Mouse (Mus musculus) MEL (cell line): ENCODE data around the gene Tekt2. TPM values are rescaled to one million over a fixed set of nuclear protein-coding genes. Genes with fewer than 3 reads are reported as not detected.

Experiments used
- DNase-seq: peaks from one replicate; pipeline ENCODE4 v3.0.0; 2011; ENCODE audit warnings: low read depth, low spot score
- H3K27ac ChIP-seq: 2 replicates; pipeline ENCODE4 v1.5.1; 2012; ENCODE audit warnings: low read depth, mild to moderate bottlenecking, control low read depth, low read length, moderate library complexity; ENCODE audit not compliant: control insufficient read depth
- H3K27me3 ChIP-seq, 2 experiments: fragments of 150-350 bp in 1 of 2; sonication (generic) in 1 of 2; 2 replicates each; pipeline ENCODE4 v1.6.1; 2012; ENCODE audit warnings: low read length in 2 of 2, mild to moderate bottlenecking in 2 of 2, improper control_type of control experiment in 1 of 2, moderate library complexity in 1 of 2; ENCODE audit not compliant: insufficient read depth in 2 of 2, control insufficient read depth in 1 of 2
- H3K36me3 ChIP-seq, 2 experiments: 2 replicates each; pipeline ENCODE4 v1.6.1; 2012 to 2014; ENCODE audit warnings: low read length in 2 of 2, improper control_type of control experiment in 1 of 2, inconsistent platforms in 1 of 2, mild to moderate bottlenecking in 1 of 2; ENCODE audit not compliant: insufficient read depth in 2 of 2, control insufficient read depth in 1 of 2
- H3K4me1 ChIP-seq, 2 experiments: fragments of 150-350 bp in 1 of 2; sonication (generic) in 1 of 2; 2 replicates each; pipeline ENCODE4 v1.6.1; 2012; ENCODE audit warnings: low read length in 2 of 2, improper control_type of control experiment in 1 of 2, mild to moderate bottlenecking in 1 of 2; ENCODE audit not compliant: insufficient read depth in 2 of 2, control insufficient read depth in 1 of 2
- H3K4me3 ChIP-seq, 2 experiments: fragments of 150-350 bp in 1 of 2; sonication (generic) in 1 of 2; 2 replicates each; pipeline ENCODE4 v1.5.1; 2012; ENCODE audit warnings: low read depth in 2 of 2, low read length in 2 of 2, mild to moderate bottlenecking in 2 of 2, moderate library complexity in 2 of 2, control low read depth in 1 of 2, improper control_type of control experiment in 1 of 2; ENCODE audit not compliant: control insufficient read depth in 1 of 2, insufficient read depth in 1 of 2
- H3K79me2 ChIP-seq: 2 replicates; pipeline ENCODE4 v1.6.1; 2012; ENCODE audit warnings: mild to moderate bottlenecking, low read length, moderate library complexity; ENCODE audit not compliant: control insufficient read depth, poor library complexity, insufficient read depth
- H3K9ac ChIP-seq: 2 replicates; pipeline ENCODE4 v1.6.1; 2012; ENCODE audit warnings: low read depth, mild to moderate bottlenecking, control low read depth, low read length, moderate library complexity; ENCODE audit not compliant: control insufficient read depth, poor library complexity, severe bottlenecking
- H3K9me3 ChIP-seq: fragments of 150-350 bp; sonication (generic); replicated peaks from 2 replicates; pipeline ENCODE4 v1.6.1; 2012; ENCODE audit warnings: mild to moderate bottlenecking, low read length, improper control_type of control experiment, moderate library complexity; ENCODE audit not compliant: insufficient read depth
- BHLHE40 ChIP-seq: IDR thresholded peaks from 2 replicates; pipeline ENCODE4 v1.6.1; 2012; ENCODE audit warnings: low read depth, mild to moderate bottlenecking, inconsistent platforms, low read length, improper control_type of control experiment, borderline replicate concordance
- CTCF ChIP-seq, 3 experiments: IDR thresholded peaks in 2 of 3; conservative IDR thresholded peaks in 1 of 3; 2 replicates each; pipeline ENCODE4 v1.5.1; 2011 to 2012; ENCODE audit warnings: low read length in 3 of 3, low read depth in 2 of 3, mild to moderate bottlenecking in 2 of 3, improper control_type of control experiment in 1 of 3, inconsistent platforms in 1 of 3, mixed read lengths in 1 of 3, moderate library complexity in 1 of 3; ENCODE audit not compliant: control insufficient read depth in 1 of 3, insufficient read depth in 1 of 3, poor library complexity in 1 of 3, severe bottlenecking in 1 of 3
- EP300 ChIP-seq, 2 experiments: IDR thresholded peaks; 2 replicates each; pipeline ENCODE4 v1.6.1; 2011; ENCODE audit warnings: improper control_type of control experiment in 2 of 2, low read length in 2 of 2, low read depth in 1 of 2, mild to moderate bottlenecking in 1 of 2
- HCFC1 ChIP-seq: IDR thresholded peaks from 2 replicates; pipeline ENCODE4 v1.6.1; 2012; ENCODE audit warnings: low read depth, mild to moderate bottlenecking, inconsistent platforms, low read length, improper control_type of control experiment, moderate library complexity
- MAX ChIP-seq: IDR thresholded peaks from 2 replicates; pipeline ENCODE4 v1.6.1; 2011; ENCODE audit warnings: low read length, improper control_type of control experiment
- MAZ ChIP-seq: IDR thresholded peaks from 2 replicates; pipeline ENCODE4 v1.6.1; 2012; ENCODE audit warnings: low read depth, mild to moderate bottlenecking, inconsistent platforms, low read length, improper control_type of control experiment
- MXI1 ChIP-seq: IDR thresholded peaks from 2 replicates; pipeline ENCODE4 v1.6.1; 2011; ENCODE audit warnings: mild to moderate bottlenecking, low read depth, low read length, improper control_type of control experiment
- MYB ChIP-seq: IDR thresholded peaks from 2 replicates; pipeline ENCODE4 v1.6.1; 2011; ENCODE audit warnings: mild to moderate bottlenecking, low read depth, low read length, improper control_type of control experiment
- NRF1 ChIP-seq: IDR thresholded peaks from 2 replicates; pipeline ENCODE4 v1.6.1; 2014; ENCODE audit warnings: low read depth, mild to moderate bottlenecking, inconsistent platforms, low read length, improper control_type of control experiment, moderate library complexity; ENCODE audit not compliant: poor library complexity, insufficient read depth, severe bottlenecking
- POLR2A ChIP-seq, 2 experiments: IDR thresholded peaks; 2 replicates each; pipeline ENCODE4 v1.6.1; 2011 to 2012; ENCODE audit warnings: low read length in 2 of 2, mild to moderate bottlenecking in 2 of 2, control low read depth in 1 of 2, improper control_type of control experiment in 1 of 2, low read depth in 1 of 2, moderate library complexity in 1 of 2; ENCODE audit not compliant: control insufficient read depth in 1 of 2, insufficient read depth in 1 of 2, poor library complexity in 1 of 2
- RAD21 ChIP-seq: IDR thresholded peaks from 2 replicates; pipeline ENCODE4 v1.6.1; 2011; ENCODE audit warnings: mild to moderate bottlenecking, low read depth, low read length, improper control_type of control experiment
- RCOR1 ChIP-seq: IDR thresholded peaks from 2 replicates; pipeline ENCODE4 v1.6.1; 2012; ENCODE audit warnings: low read depth, mild to moderate bottlenecking, inconsistent platforms, low read length, improper control_type of control experiment
- SMC3 ChIP-seq: IDR thresholded peaks from 2 replicates; pipeline ENCODE4 v1.6.1; 2011; ENCODE audit warnings: low read depth, low read length, improper control_type of control experiment
- USF1 ChIP-seq: IDR thresholded peaks from 2 replicates; pipeline ENCODE4 v1.6.1; 2014; ENCODE audit warnings: low read depth, mild to moderate bottlenecking, inconsistent platforms, low read length, improper control_type of control experiment, moderate library complexity
- ZKSCAN1 ChIP-seq: IDR thresholded peaks from 2 replicates; pipeline ENCODE4 v1.6.1; 2012; ENCODE audit warnings: low read depth, mild to moderate bottlenecking, inconsistent platforms, low read length, improper control_type of control experiment, moderate library complexity
- ZNF384 ChIP-seq: IDR thresholded peaks from 2 replicates; pipeline ENCODE4 v1.6.1; 2012; ENCODE audit warnings: low read depth, mild to moderate bottlenecking, inconsistent platforms, low read length, improper control_type of control experiment
- polyA plus RNA-seq, 2 experiments: library from polyadenylated mRNA; stranded (reverse) in 1 of 2; unstranded in 1 of 2; fragments of >175 nt in 1 of 2; fragments of >200 nt in 1 of 2; gene quantifications; 2 replicates each; pipeline versions ENCODE4 v1.2.1 to v1.2.4; 2012; ENCODE audit warnings: low replicate concordance in 2 of 2, low read depth in 1 of 2; ENCODE audit not compliant: insufficient read length in 2 of 2, insufficient read depth in 1 of 2, missing spikeins in 1 of 2
- total RNA-seq: library from RNA; depleted of rRNA; stranded (reverse); fragments of 300-350 nt; gene quantifications from 2 replicates; pipeline ENCODE4 v1.2.3, GENCODE M21; 2012

The Tekt2 gene
- total and polyA plus RNA-seq, 3 experiments = 0.25 TPM; not detected in 2

- Histone ChIP-seq H3K9me3 (no peaks in the 10 kb centered on the region), H3K36me3 (peaks cover 0 to 5% of the 10 kb centered on the region in 2 experiments; a peak in 2 of 4 replicates), H3K9ac (no peak overlapping the region), H3K4me3 (no peak overlapping the region), H3K27ac (no peak overlapping the region), H3K79me2 (no peaks in the 10 kb centered on the region), H3K4me1 (no peaks in the 10 kb centered on the region), H3K27me3 (no peaks in the 10 kb centered on the region)
- TF ChIP-seq MAX = no peak
- no peak for TF ChIP-seq ZKSCAN1
- TF ChIP-seq POLR2A (IDR thresholded peaks at IDR 0.05; ENCODE audit: control insufficient read depth in 1 of 2, insufficient read depth in 1 of 2, low read depth in 1 of 2, low read length in 2 of 2, poor library complexity in 1 of 2) = no peak
- no peak for TF ChIP-seq RCOR1
- no peak for TF ChIP-seq ZNF384
- TF ChIP-seq EP300 (IDR thresholded peaks at IDR 0.05; ENCODE audit: low read depth in 1 of 2, low read length in 2 of 2) = no peak
- TF ChIP-seq USF1 = no peak
- DNase-seq = no peak
Measured at GRCm38 (mm10) chr4:126360069-126360468, 34.6 kb upstream of the Tekt2 start.

DNA sequence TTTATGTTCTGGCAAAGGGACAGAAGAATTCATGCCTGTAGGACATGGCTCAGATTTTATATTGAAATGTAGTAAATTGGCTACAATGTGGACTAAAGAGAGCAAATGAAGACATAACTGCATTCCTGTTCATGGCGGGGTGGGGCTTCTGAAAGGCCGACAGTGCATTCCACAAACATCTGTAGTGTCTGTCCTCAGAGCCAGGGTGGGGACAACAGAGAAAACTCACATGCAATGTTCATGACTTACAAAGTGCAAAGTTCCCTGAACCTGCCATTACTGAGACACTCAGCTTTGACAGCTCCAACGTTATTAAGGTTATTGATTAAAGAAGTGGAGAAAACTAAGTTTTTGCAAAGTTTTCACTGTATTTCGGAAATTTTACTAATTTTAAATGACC lies 18.0 kb upstream of the Tekt2 start:
- peaks cover 2 to 4% of the 10 kb centered on the region in 2 experiments; a peak in 1 of 4 replicates for H3K36me3 ChIP-seq

GRCm38 (mm10) chr4:126339461-126339860 lies 14.0 kb upstream of the Tekt2 start:
- DNase-seq = peak; percentile 32
- Histone ChIP-seq H3K4me1 (no peaks in the 10 kb centered on the region), H3K27ac (no peak overlapping the region), H3K36me3 (peaks cover 0 to 4% of the 10 kb centered on the region in 2 experiments; a peak in 1 of 4 replicates), H3K79me2 (no peaks in the 10 kb centered on the region), H3K9ac (no peak overlapping the region), H3K4me3 (no peak overlapping the region), H3K9me3 (no peaks in the 10 kb centered on the region), H3K27me3 (no peaks in the 10 kb centered on the region)
- TF ChIP-seq SMC3 = no peak
- TF ChIP-seq MYB = no peak

More for the DNA sequence above, 18.0 kb upstream of the Tekt2 start:
- H3K4me3 ChIP-seq = no peak overlapping the region
- no peaks in the 10 kb centered on the region for H3K9me3 ChIP-seq
- H3K27me3 ChIP-seq = no peaks in the 10 kb centered on the region
- no peak for DNase-seq
- H3K79me2 ChIP-seq = no peaks in the 10 kb centered on the region
- H3K9ac ChIP-seq = no peak overlapping the region
- no peaks in the 10 kb centered on the region for H3K4me1 ChIP-seq
- no peak overlapping the region for H3K27ac ChIP-seq
- TF ChIP-seq RAD21 = no peak
- TF ChIP-seq BHLHE40 = no peak
- TF ChIP-seq ZNF384 = no peak
- TF ChIP-seq NRF1 = no peak
- TF ChIP-seq MAZ = no peak
- TF ChIP-seq HCFC1 = no peak
- TF ChIP-seq EP300 (IDR thresholded peaks at IDR 0.05; ENCODE audit: low read depth in 1 of 2, low read length in 2 of 2) = no peak
- TF ChIP-seq CTCF (IDR thresholded peaks at IDR 0.05 in 2 of 3, conservative IDR thresholded peaks at IDR 0.05 in 1 of 3; ENCODE audit: control insufficient read depth in 1 of 3, insufficient read depth in 1 of 3, low read depth in 2 of 3, low read length in 3 of 3, poor library complexity in 1 of 3, severe bottlenecking in 1 of 3) = no peak
- TF ChIP-seq MXI1 = no peak
- TF ChIP-seq, all 39 proteins: peak for 0
